Mouse (Mus musculus) B cell, adult 2 months (primary cell): ENCODE measurements at regions not wholly inside any gene's neighbourhood (a gene's known extent, or its start where the extent isn't known, plus 50 kb on each side); places are given as distances from the start of the nearest gene placed in this dataset.

Experiments
- DNase-seq, 2 experiments: peaks; one replicate each; pipeline ENCODE4 v3.0.0; 2022

GRCm38 (mm10) chr5:118978921-118979630 lies 418.6 kb downstream of the Med13l start:
- DNase-seq: no peak

GRCm38 (mm10) chr5:118981046-118981445 lies 420.6 kb downstream of the Med13l start:
- no peak for DNase-seq

- DNase-seq: no peak
Measured at GRCm38 (mm10) chr5:118984251-118984650, 423.8 kb downstream of the Med13l start.

GRCm38 (mm10) chr5:118984797-118985408 lies 424.4 kb downstream of the Med13l start:
- DNase-seq: no peak

- no peak for DNase-seq
Measured at GRCm38 (mm10) chr5:118987376-118988000, 427.0 kb downstream of the Med13l start.

- no peak for DNase-seq
Measured at GRCm38 (mm10) chr5:118999124-118999523, 438.6 kb downstream of the Med13l start.

- DNase-seq: no peak
Measured at GRCm38 (mm10) chr5:119005825-119006471, 445.5 kb downstream of the Med13l start.

GRCm38 (mm10) chr5:119010048-119010447 lies 449.6 kb downstream of the Med13l start:
- DNase-seq: no peak

GRCm38 (mm10) chr5:119015181-119015580 lies 454.7 kb downstream of the Med13l start:
- no peak for DNase-seq

- DNase-seq: no peak
Measured at GRCm38 (mm10) chr5:119015606-119016255, 455.3 kb downstream of the Med13l start.

- DNase-seq: no peak
Measured at GRCm38 (mm10) chr5:119016420-119016819, 455.9 kb downstream of the Med13l start.

- DNase-seq: no peak
Measured at GRCm38 (mm10) chr5:119023947-119024346, 463.5 kb downstream of the Med13l start.

- DNase-seq: no peak
Measured at GRCm38 (mm10) chr5:119032051-119032450, 471.6 kb downstream of the Med13l start.

GRCm38 (mm10) chr5:119044548-119044947 lies 484.1 kb downstream of the Med13l start:
- DNase-seq: no peak

- DNase-seq: no peak
Measured at GRCm38 (mm10) chr5:119047581-119047980, 487.1 kb downstream of the Med13l start.

GRCm38 (mm10) chr5:119052354-119052996 lies 492.0 kb downstream of the Med13l start:
- no peak for DNase-seq

GRCm38 (mm10) chr5:119053738-119054137 lies 493.3 kb downstream of the Med13l start:
- no peak for DNase-seq

GRCm38 (mm10) chr5:119054393-119054792 lies 493.9 kb downstream of the Med13l start:
- no peak for DNase-seq

GRCm38 (mm10) chr5:119055430-119055829 lies 495.0 kb downstream of the Med13l start:
- DNase-seq: no peak

GRCm38 (mm10) chr5:119057813-119058212 lies 497.3 kb downstream of the Med13l start:
- DNase-seq: no peak

- DNase-seq: no peak
Measured at GRCm38 (mm10) chr5:119058231-119058851, 497.9 kb downstream of the Med13l start.

GRCm38 (mm10) chr5:119059223-119059622 lies 498.7 kb downstream of the Med13l start:
- DNase-seq: no peak
